Mouse (Mus musculus): Measurements from ENCODE around the gene Prkcd. TPM values are rescaled to one million over a fixed set of nuclear protein-coding genes. Genes with fewer than 3 reads are reported as not detected.

Gene Prkcd
- polyA plus RNA-seq, 1 experiment from 2014 or later: 40.7 TPM

DNA sequence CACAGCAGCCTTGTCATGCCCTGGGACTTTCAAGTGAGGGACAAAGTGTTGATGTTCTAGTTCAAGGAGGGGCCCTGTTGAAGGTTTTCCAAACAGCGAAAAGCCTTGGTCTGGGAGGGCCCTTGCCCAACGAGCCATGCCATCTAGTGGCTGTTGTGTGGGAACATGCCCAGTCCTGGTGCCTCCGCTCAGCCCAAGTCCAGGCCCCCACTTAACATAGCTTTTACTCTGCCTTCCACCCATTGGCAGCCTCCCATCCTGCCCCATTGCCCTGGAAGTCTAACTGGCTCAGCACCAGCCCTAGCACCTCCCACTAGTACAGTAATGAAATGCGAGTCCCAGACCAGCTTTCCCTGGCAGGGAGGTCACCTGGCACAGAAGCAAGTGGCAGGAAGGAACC is 25.0 kb upstream of the Prkcd start:
- Histone ChIP-seq H3K9ac (0 out of 2 replicates have a peak overlapping the region, but pooled peaks have one; percentile 42), H3K9me3 (replicated peaks) (no peaks in the 10 kb centered on the region), H3K4me1 (replicated peaks) (peaks cover 11% of the 10 kb centered on the region), H3K4me3 (no peak overlapping the region), H3K27me3 (replicated peaks) (no peaks in the 10 kb centered on the region; the same call in 1 of the 2 replicates), H3K27ac (ENCODE audit: poor library complexity, severe bottlenecking) (no peak overlapping the region), H3K4me2 (no peak overlapping the region), H3K36me3 (no peaks in the 10 kb centered on the region)
- peak; percentile 61; the same call in 1 of the 2 replicates for ATAC-seq (ENCODE audit: insufficient number of reproducible peaks, low FRiP score)
- WGBS: 15% methylated on average over 4 of the region's 4 CpGs

DNA sequence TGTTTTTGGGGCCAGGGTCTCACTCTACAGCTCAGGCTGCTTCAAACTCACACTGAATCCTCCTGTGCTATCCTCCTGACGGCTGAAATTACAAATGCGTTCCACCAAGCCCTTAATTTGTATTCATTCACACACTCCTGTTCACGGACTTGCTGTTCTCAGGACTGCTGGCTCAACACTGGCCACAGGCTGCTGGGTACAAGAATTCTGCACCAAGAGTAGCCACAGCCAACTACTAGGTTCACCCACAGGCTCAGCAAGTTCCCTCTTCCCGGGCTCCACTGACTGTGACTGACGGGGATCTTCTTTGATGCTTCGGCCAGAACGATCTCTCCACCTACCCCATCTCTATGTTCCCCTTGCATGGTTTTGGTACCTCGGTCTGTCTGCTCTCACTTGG is 23.7 kb upstream of the Prkcd start:
- no peak for ATAC-seq (ENCODE audit: insufficient number of reproducible peaks, low FRiP score)
- Histone ChIP-seq H3K36me3 (no peaks in the 10 kb centered on the region), H3K27me3 (replicated peaks) (no peaks in the 10 kb centered on the region; the same call in 1 of the 2 replicates), H3K4me2 (no peak overlapping the region), H3K9me3 (replicated peaks) (no peaks in the 10 kb centered on the region), H3K27ac (ENCODE audit: poor library complexity, severe bottlenecking) (no peak overlapping the region), H3K4me1 (replicated peaks) (peaks cover 8% of the 10 kb centered on the region), H3K4me3 (no peak overlapping the region), H3K9ac (no peak overlapping the region)
- 75% methylated on average over 8 of the region's 8 CpGs for WGBS

DNA sequence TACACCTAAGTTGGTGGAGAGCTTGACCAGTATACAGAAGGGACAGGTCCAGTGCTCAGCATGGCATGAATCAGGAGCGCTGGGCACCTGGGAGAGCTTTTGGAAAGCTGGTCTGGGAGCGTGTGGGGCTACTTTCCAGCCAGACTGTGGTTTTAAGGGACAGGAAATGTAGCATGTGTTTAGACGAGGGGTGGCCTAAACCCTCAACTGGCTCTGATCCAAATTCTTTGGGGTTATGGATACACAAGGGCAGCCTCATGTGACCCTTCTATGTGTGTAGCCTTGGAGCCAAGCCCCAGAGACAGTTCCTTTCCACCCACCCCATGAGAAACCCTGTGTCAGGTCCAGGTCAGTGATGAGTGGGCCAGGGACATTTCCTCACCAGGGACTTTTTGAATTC is 22.5 kb upstream of the Prkcd start:
- no peak for ATAC-seq (ENCODE audit: insufficient number of reproducible peaks, low FRiP score)
- Histone ChIP-seq H3K36me3 (no peaks in the 10 kb centered on the region), H3K4me2 (no peak overlapping the region), H3K9ac (no peak overlapping the region), H3K27me3 (replicated peaks) (no peaks in the 10 kb centered on the region; the same call in 1 of the 2 replicates), H3K4me3 (no peak overlapping the region), H3K27ac (ENCODE audit: poor library complexity, severe bottlenecking) (no peak overlapping the region), H3K9me3 (replicated peaks) (no peaks in the 10 kb centered on the region), H3K4me1 (replicated peaks) (peaks cover 6% of the 10 kb centered on the region; the same call in 1 of the 2 replicates)
- 56% methylated on average over 3 of the region's 3 CpGs for WGBS

DNA sequence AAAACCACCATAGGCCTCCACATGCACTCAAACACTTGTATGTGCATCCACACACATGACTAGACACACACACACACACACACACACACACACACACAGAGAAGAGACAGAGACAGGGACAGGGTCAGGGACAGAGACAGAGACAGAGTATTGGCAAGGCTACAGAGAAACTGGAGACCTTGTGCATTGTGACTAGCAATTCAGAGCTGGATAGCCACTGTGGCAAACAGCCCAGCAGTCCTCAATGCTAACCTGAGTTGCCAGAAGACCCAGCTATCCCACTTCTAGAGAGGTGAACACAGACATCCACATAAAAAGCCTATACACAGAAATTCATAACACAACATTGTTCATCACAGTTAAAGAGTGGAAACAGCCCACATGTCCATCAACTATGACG is 20.5 kb upstream of the Prkcd start:
- H3K9ac ChIP-seq: no peak overlapping the region
- H3K4me3 ChIP-seq: no peak overlapping the region
- H3K27me3 ChIP-seq (replicated peaks): no peaks in the 10 kb centered on the region; the same call in 1 of the 2 replicates
- 87% methylated on average over 1 of the region's 1 CpGs for WGBS
- H3K36me3 ChIP-seq: no peaks in the 10 kb centered on the region
- ATAC-seq (ENCODE audit: insufficient number of reproducible peaks, low FRiP score): no peak
- H3K4me2 ChIP-seq: no peak overlapping the region
- H3K4me1 ChIP-seq (replicated peaks): peaks cover 6% of the 10 kb centered on the region; the same call in 1 of the 2 replicates
- H3K27ac ChIP-seq (ENCODE audit: poor library complexity, severe bottlenecking): no peak overlapping the region
- H3K9me3 ChIP-seq (replicated peaks): no peaks in the 10 kb centered on the region

DNA sequence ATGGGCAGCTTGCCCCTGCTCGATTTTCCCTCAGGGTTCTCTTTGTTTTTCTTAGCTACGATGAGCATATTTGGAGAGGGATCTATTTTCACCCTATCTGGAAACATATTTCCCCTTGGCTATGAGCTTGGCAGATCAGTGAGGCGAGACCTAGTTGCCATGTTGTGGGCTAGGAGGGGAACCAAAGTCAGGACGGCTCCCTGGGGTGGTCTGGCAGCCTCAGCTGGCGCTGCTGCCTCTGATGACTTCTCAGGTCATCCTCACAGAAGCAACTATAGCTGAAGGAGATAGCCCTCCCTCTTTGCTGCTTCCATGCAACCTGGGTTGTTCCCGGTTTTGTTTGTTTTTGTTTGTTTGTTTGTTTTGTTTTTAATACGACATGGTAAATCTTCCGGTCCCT is 19.1 kb upstream of the Prkcd start:
- H3K9ac ChIP-seq: no peak overlapping the region
- no peaks in the 10 kb centered on the region; the same call in 1 of the 2 replicates for H3K27me3 ChIP-seq (replicated peaks)
- no peak overlapping the region for H3K4me3 ChIP-seq
- H3K9me3 ChIP-seq (replicated peaks): no peaks in the 10 kb centered on the region
- ATAC-seq (ENCODE audit: insufficient number of reproducible peaks, low FRiP score): no peak
- no peak overlapping the region for H3K27ac ChIP-seq (ENCODE audit: poor library complexity, severe bottlenecking)
- no peak overlapping the region for H3K4me2 ChIP-seq
- H3K36me3 ChIP-seq: no peaks in the 10 kb centered on the region
- H3K4me1 ChIP-seq (replicated peaks): no peaks in the 10 kb centered on the region
- 51% methylated on average over 8 of the region's 8 CpGs for WGBS

DNA sequence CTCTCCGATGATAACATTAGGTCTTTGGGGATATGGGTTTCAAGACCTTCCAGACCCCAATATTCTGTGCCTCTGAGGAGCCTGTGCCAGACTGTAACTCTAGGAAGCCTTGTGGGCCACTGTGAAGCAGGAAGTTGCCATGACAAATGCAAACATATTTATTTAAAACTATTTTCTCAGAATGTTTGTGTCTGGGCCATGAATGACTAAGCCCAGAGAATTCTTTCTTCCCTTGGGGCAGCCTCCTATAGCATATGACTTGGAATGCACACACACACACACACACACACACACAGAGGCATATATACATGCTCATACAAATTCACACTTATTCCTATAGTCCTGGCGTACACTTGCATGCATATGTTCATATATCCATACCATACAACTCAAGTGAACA is 18.0 kb upstream of the Prkcd start:
- 84% methylated on average over 2 of the region's 2 CpGs for WGBS
- no peaks in the 10 kb centered on the region for H3K36me3 ChIP-seq

DNA sequence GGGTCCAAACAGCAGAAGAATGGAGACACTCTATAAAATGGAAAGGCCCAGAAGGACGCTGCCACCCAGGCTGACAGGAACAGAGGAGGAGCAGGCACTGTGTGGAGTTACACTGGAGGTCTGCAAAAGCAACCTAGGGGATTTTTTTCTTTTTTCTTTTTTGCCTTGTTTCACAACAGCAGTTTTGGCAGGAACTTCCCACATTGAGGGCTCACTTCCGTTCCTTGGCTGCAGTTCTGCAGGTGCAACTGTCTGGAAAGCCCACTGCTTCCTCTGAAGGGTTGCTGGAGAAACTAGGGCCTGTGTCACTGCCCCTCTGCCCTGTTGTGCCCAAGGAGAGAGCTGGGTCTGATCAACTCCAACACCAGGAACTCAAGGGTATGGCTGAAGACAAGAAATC is 15.7 kb upstream of the Prkcd start:
- Histone ChIP-seq H3K4me1 (replicated peaks) (peaks cover 22% of the 10 kb centered on the region), H3K9me3 (replicated peaks) (no peaks in the 10 kb centered on the region), H3K27me3 (replicated peaks) (no peaks in the 10 kb centered on the region; the same call in 1 of the 2 replicates), H3K4me2 (no peak overlapping the region), H3K36me3 (no peaks in the 10 kb centered on the region), H3K27ac (ENCODE audit: poor library complexity, severe bottlenecking) (no peak overlapping the region), H3K9ac (no peak overlapping the region), H3K4me3 (no peak overlapping the region)
- no peak for ATAC-seq (ENCODE audit: insufficient number of reproducible peaks, low FRiP score)
- WGBS: 67% methylated on average over 2 of the region's 2 CpGs

More for the DNA sequence above, 18.0 kb upstream of the Prkcd start:
- Histone ChIP-seq H3K4me2 (no peak overlapping the region), H3K9ac (no peak overlapping the region), H3K4me3 (no peak overlapping the region), H3K27ac (ENCODE audit: poor library complexity, severe bottlenecking) (no peak overlapping the region), H3K4me1 (replicated peaks) (0 out of 2 replicates have a peak, but pooled peaks cover under 1% of the 10 kb centered on the region), H3K27me3 (replicated peaks) (no peaks in the 10 kb centered on the region; the same call in 1 of the 2 replicates), H3K9me3 (replicated peaks) (no peaks in the 10 kb centered on the region)
- no peak for ATAC-seq (ENCODE audit: insufficient number of reproducible peaks, low FRiP score)

DNA sequence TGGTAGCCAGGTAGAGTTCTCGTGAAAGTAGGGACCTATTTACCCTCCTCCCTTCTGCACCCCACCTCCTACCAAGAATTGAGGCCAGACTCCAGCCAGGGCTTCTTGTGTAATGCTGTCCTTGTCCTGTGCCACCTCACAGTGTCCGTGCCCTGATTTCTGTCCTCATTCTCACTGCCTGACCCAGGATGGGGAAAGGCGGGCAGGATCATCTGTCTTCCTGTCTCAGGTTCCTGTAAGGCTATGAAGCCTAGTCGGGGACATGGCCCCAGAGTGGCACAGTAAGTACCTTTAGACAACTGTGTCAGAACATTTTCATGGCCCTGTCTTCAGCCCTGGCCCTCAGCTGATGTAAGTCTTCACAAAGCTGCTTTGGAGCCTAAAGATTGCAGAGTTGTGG is 12.7 kb upstream of the Prkcd start:
- no peak overlapping the region for H3K4me3 ChIP-seq
- peak overlapping the region; percentile 19; the same call in 1 of the 2 replicates for H3K27ac ChIP-seq (ENCODE audit: poor library complexity, severe bottlenecking)
- 75% methylated on average over 4 of the region's 4 CpGs for WGBS
- peaks cover 36% of the 10 kb centered on the region for H3K4me1 ChIP-seq (replicated peaks)
- no peak overlapping the region for H3K4me2 ChIP-seq
- no peaks in the 10 kb centered on the region for H3K27me3 ChIP-seq (replicated peaks)
- ATAC-seq (ENCODE audit: insufficient number of reproducible peaks, low FRiP score): no peak
- no peak overlapping the region for H3K9ac ChIP-seq
- no peaks in the 10 kb centered on the region for H3K36me3 ChIP-seq
- H3K9me3 ChIP-seq (replicated peaks): no peaks in the 10 kb centered on the region

DNA sequence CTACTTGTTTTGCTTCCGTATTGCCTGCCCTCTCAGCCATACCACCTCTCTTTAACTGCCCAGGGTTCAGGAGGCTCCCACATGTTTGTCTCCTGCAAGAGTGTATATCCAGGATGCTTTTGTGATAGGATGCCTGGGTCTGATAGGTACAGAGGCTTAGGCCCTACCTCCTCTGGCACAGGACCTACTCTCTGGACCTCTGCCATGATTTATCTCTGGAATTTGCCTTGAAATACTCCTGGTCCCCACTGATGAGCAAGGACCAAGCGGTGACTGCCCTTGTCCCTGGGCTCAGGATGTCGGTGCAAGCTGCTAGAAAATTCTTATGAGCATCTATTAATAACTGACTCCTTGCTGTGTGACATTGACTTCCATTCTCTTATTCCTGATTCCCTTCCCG is 12.0 kb upstream of the Prkcd start:
- peak; percentile 40 for ATAC-seq (ENCODE audit: insufficient number of reproducible peaks, low FRiP score)

DNA sequence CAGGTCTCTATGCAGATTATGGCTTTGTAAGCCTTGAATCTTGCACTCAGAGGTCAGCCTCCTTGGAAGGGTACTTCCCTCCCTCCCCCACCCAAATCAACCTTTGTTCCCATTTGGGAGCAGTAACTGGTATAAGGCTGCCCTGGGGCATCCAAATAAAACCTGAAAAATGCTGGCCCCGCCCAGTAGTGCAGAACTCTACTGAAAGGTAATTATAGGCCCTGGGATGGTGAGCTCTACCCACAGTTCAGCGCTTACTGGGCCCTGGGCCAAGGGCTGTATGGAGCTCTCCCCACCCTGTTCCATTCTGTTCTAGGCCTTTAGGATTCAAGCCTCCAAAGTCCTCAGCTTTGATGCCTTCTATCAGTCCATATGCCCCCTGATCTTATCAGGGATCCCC is 11.1 kb upstream of the Prkcd start:
- Histone ChIP-seq H3K9ac (no peak overlapping the region), H3K27ac (ENCODE audit: poor library complexity, severe bottlenecking) (0 out of 2 replicates have a peak overlapping the region, but pooled peaks have one; percentile 19), H3K9me3 (replicated peaks) (no peaks in the 10 kb centered on the region), H3K36me3 (no peaks in the 10 kb centered on the region), H3K4me2 (no peak overlapping the region), H3K4me3 (no peak overlapping the region), H3K27me3 (replicated peaks) (no peaks in the 10 kb centered on the region), H3K4me1 (replicated peaks) (peaks cover 46% of the 10 kb centered on the region)
- ATAC-seq (ENCODE audit: insufficient number of reproducible peaks, low FRiP score): no peak
- 86% methylated on average over 2 of the region's 2 CpGs for WGBS

More for the DNA sequence above, 12.0 kb upstream of the Prkcd start:
- Histone ChIP-seq H3K4me3 (no peak overlapping the region), H3K4me1 (replicated peaks) (peaks cover 37% of the 10 kb centered on the region), H3K27ac (ENCODE audit: poor library complexity, severe bottlenecking) (peak overlapping the region; percentile 19; the same call in 1 of the 2 replicates), H3K4me2 (no peak overlapping the region), H3K36me3 (no peaks in the 10 kb centered on the region), H3K9ac (no peak overlapping the region), H3K9me3 (replicated peaks) (no peaks in the 10 kb centered on the region), H3K27me3 (replicated peaks) (no peaks in the 10 kb centered on the region)
- 36% methylated on average over 4 of the region's 4 CpGs for WGBS

DNA sequence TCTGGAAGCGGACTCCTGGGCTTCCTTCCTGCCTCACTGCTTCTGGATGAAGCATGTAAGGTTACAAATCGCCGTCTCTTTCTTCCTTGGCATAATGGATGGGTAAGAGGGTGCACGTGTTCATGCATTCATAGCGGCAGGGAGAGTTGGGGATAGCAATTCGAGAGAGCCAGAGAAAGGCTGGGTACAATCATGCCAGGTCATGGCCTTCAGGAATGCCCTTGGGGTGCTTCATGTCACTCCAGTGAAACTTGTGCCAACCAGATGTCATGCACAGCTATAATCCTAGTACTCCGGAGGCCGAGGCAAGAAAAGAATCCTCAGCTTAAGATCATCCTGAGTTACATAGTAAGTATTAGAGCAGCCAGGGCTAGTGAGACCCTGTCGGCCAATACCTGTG is 10.5 kb upstream of the Prkcd start:
- Histone ChIP-seq H3K27ac (ENCODE audit: poor library complexity, severe bottlenecking) (no peak overlapping the region), H3K4me1 (replicated peaks) (peaks cover 46% of the 10 kb centered on the region), H3K27me3 (replicated peaks) (no peaks in the 10 kb centered on the region), H3K9ac (no peak overlapping the region), H3K36me3 (no peaks in the 10 kb centered on the region), H3K4me3 (no peak overlapping the region), H3K9me3 (replicated peaks) (no peaks in the 10 kb centered on the region), H3K4me2 (no peak overlapping the region)
- no peak for ATAC-seq (ENCODE audit: insufficient number of reproducible peaks, low FRiP score)
- WGBS: 90% methylated on average over 9 of the region's 9 CpGs

Measured in heart, embryonic 12.5 days (tissue).